Mouse (Mus musculus) CH12.LX (cell line): ENCODE data around the gene Polr2l. TPM values are rescaled to one million over a fixed set of nuclear protein-coding genes. Genes with fewer than 3 reads are reported as not detected.

Experiments used
- DNase-seq: peaks from one replicate; pipeline ENCODE4 v3.0.0-alpha.2; 2013; ENCODE audit errors: extremely low read depth
- H3K27ac ChIP-seq: 2 replicates; pipeline ENCODE4 v1.5.1; 2012; ENCODE audit warnings: low read depth, mild to moderate bottlenecking, control low read depth, moderate library complexity; ENCODE audit not compliant: insufficient read depth
- H3K27me3 ChIP-seq: replicated peaks from 2 replicates; pipeline ENCODE3; 2012; ENCODE audit warnings: inconsistent platforms
- H3K36me3 ChIP-seq, 2 experiments: replicated peaks in 1 of 2; 2 replicates each; pipeline versions ENCODE3 to v1.6.1; 2012; ENCODE audit warnings: inconsistent platforms in 1 of 2, low read length in 1 of 2, mild to moderate bottlenecking in 1 of 2, mixed read lengths in 1 of 2, moderate library complexity in 1 of 2; ENCODE audit not compliant: control insufficient read depth in 1 of 2, insufficient read depth in 1 of 2
- H3K4me1 ChIP-seq, 2 experiments: 2 replicates each; pipeline ENCODE4 v1.6.1; 2012; ENCODE audit warnings: inconsistent platforms in 1 of 2, moderate library complexity in 1 of 2; ENCODE audit not compliant: insufficient read depth in 2 of 2, control insufficient read depth in 1 of 2
- H3K4me2 ChIP-seq: 2 replicates; pipeline ENCODE4 v1.6.1; 2012; ENCODE audit warnings: low read depth, mild to moderate bottlenecking, control low read depth; ENCODE audit not compliant: poor library complexity, insufficient read depth, severe bottlenecking
- H3K4me3 ChIP-seq, 3 experiments: fragments of 150-350 bp in 1 of 3; sonication (generic) in 1 of 3; replicated peaks in 1 of 3; 2 replicates each; pipeline versions ENCODE3 to v1.5.1; 2011 to 2012; ENCODE audit warnings: low read depth in 2 of 3, low read length in 2 of 3, mild to moderate bottlenecking in 2 of 3, moderate library complexity in 2 of 3, control low read depth in 1 of 3, improper control_type of control experiment in 1 of 3, inconsistent platforms in 1 of 3, mixed read lengths in 1 of 3; ENCODE audit not compliant: poor library complexity in 1 of 3
- H3K79me2 ChIP-seq: replicated peaks from 2 replicates; pipeline ENCODE4 v1.6.1; 2012; ENCODE audit warnings: mild to moderate bottlenecking, moderate library complexity; ENCODE audit not compliant: control insufficient read depth, poor library complexity, insufficient read depth, severe bottlenecking; ENCODE audit errors: extremely low read depth
- H3K9ac ChIP-seq: 2 replicates; pipeline ENCODE4 v1.6.1; 2012; ENCODE audit warnings: low read depth, mild to moderate bottlenecking, control low read depth, moderate library complexity; ENCODE audit not compliant: insufficient read depth
- H3K9me3 ChIP-seq: replicated peaks from 2 replicates; pipeline ENCODE3; 2012; ENCODE audit warnings: low read length, inconsistent platforms, mixed read lengths
- CHD2 ChIP-seq: IDR thresholded peaks from 2 replicates; pipeline ENCODE4 v1.6.1; 2011; ENCODE audit warnings: low read length, improper control_type of control experiment
- CTCF ChIP-seq, 2 experiments: IDR thresholded peaks in 1 of 2; conservative IDR thresholded peaks in 1 of 2; 2 replicates each; pipeline ENCODE4 v1.5.1; 2011 to 2012; ENCODE audit warnings: low read depth in 2 of 2, low read length in 2 of 2, improper control_type of control experiment in 1 of 2, inconsistent platforms in 1 of 2, mild to moderate bottlenecking in 1 of 2, moderate library complexity in 1 of 2
- ELF1 ChIP-seq: IDR thresholded peaks from 2 replicates; pipeline ENCODE4 v1.6.1; 2014; ENCODE audit warnings: low read depth, mild to moderate bottlenecking, inconsistent platforms, low read length, improper control_type of control experiment
- ETS1 ChIP-seq: conservative IDR thresholded peaks from 2 replicates; pipeline ENCODE4 v1.6.1; 2012; ENCODE audit warnings: low read depth, mild to moderate bottlenecking, inconsistent platforms, low read length, improper control_type of control experiment, moderate library complexity
- HCFC1 ChIP-seq: IDR thresholded peaks from 2 replicates; pipeline ENCODE4 v1.6.1; 2012; ENCODE audit warnings: low read depth, mild to moderate bottlenecking, inconsistent platforms, low read length, improper control_type of control experiment
- JUN ChIP-seq: IDR thresholded peaks from 2 replicates; pipeline ENCODE4 v1.6.1; 2011; ENCODE audit warnings: low read depth, mild to moderate bottlenecking, low read length, improper control_type of control experiment, moderate library complexity; ENCODE audit not compliant: insufficient read depth
- KAT2A ChIP-seq: IDR thresholded peaks from 2 replicates; pipeline ENCODE4 v1.6.1; 2012; ENCODE audit warnings: low read length, improper control_type of control experiment, inconsistent platforms; ENCODE audit not compliant: insufficient replicate concordance
- MAFK ChIP-seq: IDR thresholded peaks from 2 replicates; pipeline ENCODE4 v1.6.1; 2011; ENCODE audit warnings: low read length, improper control_type of control experiment; ENCODE audit not compliant: insufficient replicate concordance
- MAX ChIP-seq: IDR thresholded peaks from 2 replicates; pipeline ENCODE4 v1.6.1; 2011; ENCODE audit warnings: low read length, improper control_type of control experiment
- MAZ ChIP-seq: IDR thresholded peaks from 2 replicates; pipeline ENCODE4 v1.6.1; 2012; ENCODE audit warnings: low read depth, mild to moderate bottlenecking, inconsistent platforms, low read length, improper control_type of control experiment, moderate library complexity
- MEF2A ChIP-seq: IDR thresholded peaks from 2 replicates; pipeline ENCODE4 v1.6.1; 2014; ENCODE audit warnings: low read depth, mild to moderate bottlenecking, inconsistent platforms, low read length, improper control_type of control experiment, borderline replicate concordance
- NELFE ChIP-seq: IDR thresholded peaks from 2 replicates; pipeline ENCODE4 v1.6.1; 2011; ENCODE audit warnings: low read depth, low read length, improper control_type of control experiment
- PAX5 ChIP-seq: IDR thresholded peaks from 2 replicates; pipeline ENCODE4 v1.6.1; 2012; ENCODE audit warnings: low read length, inconsistent platforms, mixed read lengths
- POLR2A ChIP-seq: IDR thresholded peaks from 2 replicates; pipeline ENCODE4 v1.6.1; 2011; ENCODE audit warnings: low read depth, mild to moderate bottlenecking, improper control_type of control experiment, low read length
- POLR2AphosphoS2 ChIP-seq: IDR thresholded peaks from 2 replicates; pipeline ENCODE4 v1.6.1; 2011; ENCODE audit warnings: low read depth, low read length, improper control_type of control experiment
- RAD21 ChIP-seq: IDR thresholded peaks from 2 replicates; pipeline ENCODE4 v1.6.1; 2011; ENCODE audit warnings: low read depth, mild to moderate bottlenecking, low read length, improper control_type of control experiment, moderate library complexity
- RCOR1 ChIP-seq: conservative IDR thresholded peaks from 2 replicates; pipeline ENCODE4 v1.6.1; 2012; ENCODE audit warnings: low read depth, mild to moderate bottlenecking, inconsistent platforms, low read length, improper control_type of control experiment
- SIN3A ChIP-seq: IDR thresholded peaks from 2 replicates; pipeline ENCODE4 v1.6.1; 2012; ENCODE audit warnings: low read length, improper control_type of control experiment, inconsistent platforms
- SMC3 ChIP-seq: IDR thresholded peaks from 2 replicates; pipeline ENCODE4 v1.6.1; 2011; ENCODE audit warnings: low read depth, low read length, improper control_type of control experiment
- TCF12 ChIP-seq: IDR thresholded peaks from 2 replicates; pipeline ENCODE4 v1.6.1; 2014; ENCODE audit warnings: low read depth, mild to moderate bottlenecking, inconsistent platforms, low read length, improper control_type of control experiment
- UBTF ChIP-seq: IDR thresholded peaks from 2 replicates; pipeline ENCODE4 v1.6.1; 2012; ENCODE audit warnings: low read depth, mild to moderate bottlenecking, inconsistent platforms, low read length, improper control_type of control experiment, moderate library complexity
- USF1 ChIP-seq: IDR thresholded peaks from 2 replicates; pipeline ENCODE4 v1.6.1; 2014; ENCODE audit warnings: low read depth, mild to moderate bottlenecking, inconsistent platforms, low read length, improper control_type of control experiment
- USF2 ChIP-seq: conservative IDR thresholded peaks from 2 replicates; pipeline ENCODE4 v1.6.1; 2011; ENCODE audit warnings: low read depth, low read length, improper control_type of control experiment
- ZC3H11A ChIP-seq: IDR thresholded peaks from 2 replicates; pipeline ENCODE4 v1.6.1; 2012; ENCODE audit warnings: low read depth, mild to moderate bottlenecking, inconsistent platforms, low read length, improper control_type of control experiment
- ZMIZ1 ChIP-seq: IDR thresholded peaks from 2 replicates; pipeline ENCODE4 v1.6.1; 2012; ENCODE audit warnings: low read depth, mild to moderate bottlenecking, inconsistent platforms, low read length, improper control_type of control experiment
- dilution Hi-C: fragments of 300-500 bp; cut with MboI; formaldehyde crosslinking; loops from 2 replicates; pipeline ENCODE4 v1.14.3; 2020; ENCODE audit warnings: low sequenced_read_pairs; ENCODE audit not compliant: extremely low pct_unique_long_range_greater_than_20kb, extremely low pct_ligation_motif_present
- in situ Hi-C: fragments of 300-500 bp; cut with MboI; formaldehyde crosslinking; loops from 3 replicates; pipeline ENCODE4 v1.14.3; 2019; ENCODE audit warnings: low sequenced_read_pairs, low pct_ligation_motif_present, low pct_unique_long_range_greater_than_20kb, mixed read lengths
- polyA plus RNA-seq: library from polyadenylated mRNA; unstranded; fragments of >175 nt; gene quantifications from 2 replicates; pipeline ENCODE4 v1.2.1, GENCODE M21; 2012; ENCODE audit warnings: low read depth; ENCODE audit not compliant: insufficient read length
- total RNA-seq, 2 experiments: library from RNA; depleted of rRNA; stranded (reverse); fragments of 300-350 nt in 1 of 2; fragments of >200 nt in 1 of 2; gene quantifications; 2 replicates each; pipeline ENCODE4 v1.2.3; 2012 to 2014

The Polr2l gene
- total and polyA plus RNA-seq, 3 experiments, result 35.7 to 82.3 (median 64.8) TPM

DNA sequence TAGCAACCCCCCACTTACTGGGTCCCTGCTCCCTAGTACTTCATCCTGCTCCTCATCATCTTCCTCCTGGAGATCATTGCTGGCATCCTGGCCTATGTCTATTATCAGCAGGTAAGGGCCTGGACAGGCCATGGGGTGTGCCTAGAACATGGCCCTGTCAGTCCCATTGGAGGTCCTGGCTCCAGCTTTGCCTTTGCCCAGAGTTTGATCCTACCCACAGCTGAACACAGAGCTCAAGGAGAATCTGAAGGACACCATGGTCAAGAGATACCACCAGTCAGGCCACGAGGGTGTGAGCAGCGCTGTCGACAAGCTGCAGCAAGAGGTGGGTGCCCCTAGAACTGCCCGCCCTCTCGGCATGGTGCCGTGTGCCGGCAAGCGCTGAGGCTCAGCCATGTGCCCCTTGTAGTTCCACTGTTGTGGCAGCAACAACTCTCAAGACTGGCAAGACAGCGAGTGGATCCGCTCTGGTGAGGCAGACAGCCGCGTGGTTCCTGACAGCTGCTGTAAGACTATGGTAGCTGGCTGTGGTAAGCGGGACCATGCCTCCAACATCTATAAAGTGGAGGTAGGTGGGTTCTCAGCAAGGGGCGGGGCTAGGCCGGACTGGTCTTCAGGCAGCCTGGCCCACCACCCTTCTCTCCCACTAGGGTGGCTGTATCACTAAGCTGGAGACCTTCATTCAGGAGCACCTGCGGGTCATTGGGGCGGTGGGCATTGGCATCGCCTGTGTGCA, 4.9 kb downstream of the Polr2l start:
- no peak overlapping the region for H3K4me2 ChIP-seq
- peaks cover 27 to 46% of the 10 kb centered on the region in 2 experiments for H3K36me3 ChIP-seq
- H3K9ac ChIP-seq, result no peak overlapping the region
- no peak overlapping the region for H3K27ac ChIP-seq
- in situ Hi-C loops, result no loop called here
- dilution Hi-C loops, result no loop called here
- no peak overlapping the region for H3K4me3 ChIP-seq
- H3K9me3 ChIP-seq, result no peaks in the 10 kb centered on the region
- H3K4me1 ChIP-seq, result peaks cover 29 to 51% of the 10 kb centered on the region in 2 experiments
- TF ChIP-seq RAD21 (no peak), CHD2 (no peak), JUN (no peak), POLR2A (no peak), MAX (no peak), ELF1 (no peak), SMC3 (no peak), MAZ (no peak), ZMIZ1 (no peak), SIN3A (no peak), CTCF (conservative IDR thresholded peaks at IDR 0.05 in 1 of 2, IDR thresholded peaks at IDR 0.05 in 1 of 2; ENCODE audit: low read depth in 2 of 2, low read length in 2 of 2) (no peak), MEF2A (no peak), USF2 (no peak), KAT2A (no peak), USF1 (no peak), PAX5 (no peak), MAFK (no peak), UBTF (no peak)
- no peaks in the 10 kb centered on the region for H3K27me3 ChIP-seq
- no peak for DNase-seq
- H3K79me2 ChIP-seq, result peaks cover 22% of the 10 kb centered on the region

DNA sequence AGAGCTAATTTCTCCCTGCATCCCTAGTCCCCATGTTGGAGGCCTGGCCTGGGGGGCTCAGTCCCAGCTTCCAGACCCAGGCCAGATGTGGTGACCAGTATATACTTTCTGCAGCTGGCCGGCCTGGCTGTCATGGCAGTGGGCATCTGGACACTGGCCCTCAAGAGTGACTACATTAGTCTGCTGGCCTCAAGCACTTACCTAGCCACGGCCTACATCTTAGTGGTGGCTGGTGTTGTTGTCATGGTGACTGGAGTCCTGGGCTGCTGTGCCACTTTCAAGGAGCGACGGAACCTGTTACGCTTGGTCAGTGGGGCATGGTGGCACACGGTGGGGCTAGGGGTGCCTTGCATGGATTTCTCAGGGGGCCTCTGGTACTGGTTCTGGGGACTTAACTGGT, 5.6 kb downstream of the Polr2l start:
- no peaks in the 10 kb centered on the region for H3K9me3 ChIP-seq
- H3K27me3 ChIP-seq, result no peaks in the 10 kb centered on the region
- H3K27ac ChIP-seq, result peak overlapping the region; percentile 48; the same call in 1 of the 2 replicates
- H3K4me1 ChIP-seq, result peaks cover 29 to 55% of the 10 kb centered on the region in 2 experiments
- H3K4me3 ChIP-seq, result peak overlapping the region in 1 of 3 experiments; percentile 79
- peak overlapping the region; percentile 97; the same call in 1 of the 2 replicates for H3K4me2 ChIP-seq
- no peak for TF ChIP-seq RAD21
- TF ChIP-seq POLR2AphosphoS2, result no peak
- TF ChIP-seq MAFK, result no peak
- no peak for TF ChIP-seq ETS1
- no peak for TF ChIP-seq RCOR1
- TF ChIP-seq ZMIZ1, result no peak
- no peak for TF ChIP-seq CTCF (conservative IDR thresholded peaks at IDR 0.05 in 1 of 2, IDR thresholded peaks at IDR 0.05 in 1 of 2; ENCODE audit: low read depth in 2 of 2, low read length in 2 of 2)
- no peak for TF ChIP-seq PAX5
- TF ChIP-seq NELFE, result no peak
- no peak for TF ChIP-seq MAZ
- TF ChIP-seq USF1, result no peak
- TF ChIP-seq HCFC1, result no peak
- no peak for TF ChIP-seq ZC3H11A
- TF ChIP-seq TCF12, result no peak
- TF ChIP-seq MEF2A, result no peak
- H3K79me2 ChIP-seq, result peaks cover 17% of the 10 kb centered on the region
- H3K36me3 ChIP-seq, result peaks cover 27 to 46% of the 10 kb centered on the region in 2 experiments
- DNase-seq, result no peak
- in situ Hi-C loops, result no loop called here
- dilution Hi-C loops, result no loop called here
- peak overlapping the region; percentile 62 for H3K9ac ChIP-seq
